Mouse (Mus musculus) B cell, adult 67 days (primary cell): Measurements from ENCODE around the gene Csrnp2. TPM values are rescaled to one million over a fixed set of nuclear protein-coding genes. Genes with fewer than 3 reads are reported as not detected.

Experiments
- total RNA-seq, 2 experiments: library from RNA; stranded (reverse); gene quantifications; 4 replicates each; pipeline ENCODE4 v1.2.4; 2023

The Csrnp2 gene
- 1 to 10 TPM; 4.2 to 6.2 TPM for total RNA-seq

DNA sequence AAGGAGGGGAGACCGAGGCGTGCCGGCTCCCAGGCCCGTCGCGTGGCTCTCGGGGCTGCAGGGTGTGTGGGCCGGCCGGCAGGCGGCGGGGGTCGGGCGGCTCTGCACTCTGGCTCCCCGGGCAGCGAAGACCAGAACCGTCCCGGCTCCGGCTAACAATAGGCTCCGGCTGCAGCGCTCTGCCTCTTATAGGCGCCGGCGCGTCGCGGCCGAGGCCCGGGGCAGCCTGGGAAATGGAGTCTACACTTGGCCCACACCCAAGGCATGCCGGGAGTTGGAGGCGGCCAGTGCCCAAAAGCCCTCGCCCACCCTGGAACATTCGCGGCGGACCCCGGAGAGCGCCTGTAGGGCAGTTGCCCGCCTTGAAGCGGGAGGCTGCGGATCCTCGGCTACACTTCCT lies at the start of gene Csrnp2:
Csrnp2 (minus strand) TSS at position 387 of the 400 bp plus-strand sequence.

DNA sequence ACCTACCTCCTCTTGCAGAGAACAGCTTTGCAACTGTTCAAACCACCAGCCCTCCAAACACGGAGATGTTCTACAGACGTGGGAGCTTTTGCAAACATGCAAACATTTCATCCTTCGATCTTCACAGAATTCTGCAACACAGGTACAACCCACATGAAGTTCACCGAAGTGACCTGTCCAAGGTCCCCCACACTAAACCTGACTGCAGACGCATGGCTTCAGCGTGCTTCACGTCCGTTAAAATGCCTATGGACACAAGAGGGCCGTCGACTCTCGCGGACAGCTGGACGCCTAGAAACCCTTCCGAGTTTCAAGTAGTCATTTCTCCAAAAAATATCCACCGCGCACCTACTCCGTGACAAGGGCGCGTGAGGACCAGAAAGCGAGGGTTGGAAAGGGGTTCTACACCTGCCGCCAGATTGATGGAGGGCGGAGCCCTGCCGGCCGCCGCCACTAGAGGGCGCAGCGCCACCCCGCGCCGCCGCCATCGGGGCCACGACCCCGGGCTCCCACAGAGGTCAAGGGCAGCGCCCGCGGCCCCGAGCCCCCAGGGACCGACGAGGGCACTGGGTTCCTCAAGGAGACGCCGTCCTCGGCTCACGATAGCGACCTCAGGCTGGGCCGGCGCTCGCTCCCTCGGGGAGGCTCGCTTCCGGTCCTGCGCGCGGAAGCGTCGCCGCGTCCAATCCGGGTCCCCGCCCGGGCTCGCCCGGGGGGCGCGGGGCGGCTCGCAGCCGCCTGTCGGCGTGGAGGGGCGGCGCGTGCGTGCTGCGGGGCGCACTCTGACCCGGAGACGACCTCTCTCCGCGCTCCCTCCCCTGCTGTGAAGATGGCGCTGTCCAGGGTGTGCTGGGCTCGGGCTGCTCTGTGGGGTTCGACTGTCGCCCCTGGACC lies 26.7 kb downstream of the Csrnp2 start, which contains the start of gene Letmd1:
Letmd1 (plus strand) TSS at position 729 of the 894 bp plus-strand sequence.

Other genes with a start within 250 kb of the Csrnp2 start
- gene Tmprss12, start 214.7 kb downstream of the Csrnp2 start, total RNA-seq: not detected
- 10 to 100 TPM; 15.5 to 18.8 TPM for gene Mettl7a1, start 191.3 kb downstream of the Csrnp2 start, total RNA-seq
- not detected for gene Mettl7a3, start 160.6 kb downstream of the Csrnp2 start, total RNA-seq
- not detected for gene Methig1, start 142.3 kb downstream of the Csrnp2 start, total RNA-seq
- gene Mettl7a2, start 142.3 kb downstream of the Csrnp2 start, total RNA-seq: under 1 TPM in 1 of 2 experiments, not detected in 1; 0.50 TPM
- gene Higd1c, start 130.9 kb downstream of the Csrnp2 start, total RNA-seq: not detected
- not detected for gene Gm5475, start 73.3 kb downstream of the Csrnp2 start, total RNA-seq
- 10 to 100 TPM; 21.4 to 21.9 TPM for gene Slc11a2, start 70.4 kb downstream of the Csrnp2 start, total RNA-seq
- 10 to 100 TPM; 42.2 to 44.9 TPM for gene Letmd1, start 26.5 kb downstream of the Csrnp2 start, total RNA-seq
- gene Tfcp2, start 56.5 kb upstream of the Csrnp2 start, total RNA-seq: 10 to 100 TPM in 1 of 2 experiments, 1 to 10 TPM in 1; 8.3 to 11.7 TPM
- gene Pou6f1, start 104.5 kb upstream of the Csrnp2 start, total RNA-seq: 10 to 100 TPM; 74.9 to 78.3 TPM
- 100 to 1,000 TPM; 545 to 575 TPM for gene Dazap2, start 119.9 kb upstream of the Csrnp2 start, total RNA-seq
- gene Smagp, start 141.5 kb upstream of the Csrnp2 start, total RNA-seq: 10 to 100 TPM; 13.0 to 17.7 TPM
- 100 to 1,000 TPM; 193 to 209 TPM for gene Bin2, start 174.1 kb upstream of the Csrnp2 start, total RNA-seq
- 1 to 10 TPM in 1 of 2 experiments, not detected in 1; 1.1 TPM for gene Cela1, start 192.4 kb upstream of the Csrnp2 start, total RNA-seq
- gene Galnt6, start 233.9 kb upstream of the Csrnp2 start, total RNA-seq: 10 to 100 TPM; 30.1 to 30.2 TPM